Mouse (Mus musculus) C2C12 (cell line): ENCODE results near the gene Higd2a. TPM values are rescaled to one million over a fixed set of nuclear protein-coding genes. Genes with fewer than 3 reads are reported as not detected.

ENCODE experiments used
- H3K27me3 ChIP-seq: one replicate; pipeline ENCODE4 v1.6.1; 2011; ENCODE audit not compliant: control insufficient read depth, insufficient read depth, insufficient read length
- H3K36me3 ChIP-seq: one replicate; pipeline ENCODE4 v1.6.1; 2011; ENCODE audit not compliant: control insufficient read depth, insufficient read depth
- H3K4me3 ChIP-seq: one replicate; pipeline ENCODE4 v1.5.1; 2011; ENCODE audit warnings: mild to moderate bottlenecking, control low read depth; ENCODE audit not compliant: poor library complexity, insufficient read depth, severe bottlenecking
- H3K79me2 ChIP-seq: one replicate; pipeline ENCODE4 v1.6.1; 2011; ENCODE audit not compliant: control insufficient read depth, insufficient read depth
- H3K79me3 ChIP-seq: one replicate; pipeline ENCODE4 v1.6.1; 2011; ENCODE audit warnings: low read depth, control low read depth
- H3ac ChIP-seq: one replicate; pipeline ENCODE3; 2011; ENCODE audit warnings: low read depth; ENCODE audit not compliant: control insufficient read depth, insufficient read length
- CEBPB ChIP-seq: IDR thresholded peaks from one replicate; pipeline ENCODE4 v1.6.1; 2011; ENCODE audit warnings: low read depth, mild to moderate bottlenecking, control low read depth, moderate library complexity
- CTCF ChIP-seq: IDR thresholded peaks from one replicate; pipeline ENCODE4 v1.5.1; 2011; ENCODE audit not compliant: control insufficient read depth, insufficient read depth, insufficient read length
- FOSL1 ChIP-seq: IDR thresholded peaks from one replicate; pipeline ENCODE4 v1.8.0; 2011; ENCODE audit warnings: mild to moderate bottlenecking, low read length; ENCODE audit not compliant: poor library complexity, insufficient read depth, severe bottlenecking
- MAX ChIP-seq: IDR thresholded peaks from one replicate; pipeline ENCODE4 v1.6.1; 2011; ENCODE audit warnings: mild to moderate bottlenecking, control low read depth
- MYOD1 ChIP-seq: IDR thresholded peaks from one replicate; pipeline ENCODE4 v1.6.1; 2011; ENCODE audit warnings: low read depth; ENCODE audit not compliant: control insufficient read depth, insufficient read length
- MYOG ChIP-seq: IDR thresholded peaks from one replicate; pipeline ENCODE4 v1.6.1; 2011; ENCODE audit not compliant: control insufficient read depth, insufficient read length; ENCODE audit errors: extremely low read depth
- USF1 ChIP-seq: IDR thresholded peaks from one replicate; pipeline ENCODE4 v1.6.1; 2011; ENCODE audit warnings: low read depth, mild to moderate bottlenecking, control low read depth, moderate library complexity
- polyA plus RNA-seq: library from polyadenylated mRNA; unstranded; fragments of >200 nt; fragmentation: generic; extraction: Trizol; gene quantifications from one replicate; pipeline ENCODE4 v1.2.1, GENCODE M21; 2012; ENCODE audit warnings: missing spikeins

Higd2a gene
- polyA plus RNA-seq, 1 experiment = 144 TPM

DNA sequence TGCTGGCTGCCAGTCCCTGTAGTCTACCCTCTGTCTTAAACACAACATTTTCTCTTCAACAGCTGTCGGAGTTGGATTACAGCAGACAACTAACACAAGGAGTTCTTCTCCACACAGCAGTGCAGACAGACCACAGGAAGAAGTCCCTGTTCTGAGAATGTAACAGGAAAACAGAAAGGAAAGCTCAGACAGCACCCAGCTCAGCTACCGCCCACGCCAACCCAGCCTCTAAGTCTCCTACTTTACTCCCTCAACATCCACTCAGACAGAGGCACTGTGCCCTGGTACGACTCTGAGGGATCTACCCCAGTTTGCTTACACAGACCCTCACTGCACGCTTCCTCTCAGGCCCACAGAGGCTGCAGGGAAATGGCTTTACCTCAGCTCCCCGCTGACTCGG, 29.4 kb upstream of the Higd2a start:
- TF ChIP-seq CTCF = no peak
- TF ChIP-seq FOSL1 = no peak
- no peak for TF ChIP-seq CEBPB
- no peak for TF ChIP-seq MYOD1
- TF ChIP-seq MYOG = no peak
- TF ChIP-seq MAX = no peak
- no peak for TF ChIP-seq USF1

DNA sequence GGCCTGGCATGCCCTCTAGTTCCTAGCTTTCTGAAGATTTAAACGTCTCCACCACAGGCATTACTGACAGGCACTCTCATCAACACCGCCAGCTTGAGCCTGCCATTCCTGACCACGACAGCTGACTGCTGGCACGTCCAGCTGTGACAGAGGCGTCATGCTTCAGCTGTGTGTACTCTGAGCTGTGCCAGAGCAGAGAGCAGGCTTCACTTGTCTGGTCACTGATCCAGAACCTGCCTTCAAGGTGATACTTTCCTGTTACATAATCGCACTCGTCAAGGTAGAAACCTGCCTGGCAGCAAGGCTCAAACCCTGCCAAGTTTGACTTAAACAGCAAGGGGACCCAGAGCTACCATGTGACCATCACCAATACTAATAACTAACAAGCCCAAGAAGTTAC, 27.4 kb upstream of the Higd2a start:
- no peaks in the 10 kb centered on the region for H3K27me3 ChIP-seq
- H3ac ChIP-seq = no peak overlapping the region
- H3K79me2 ChIP-seq = peaks cover 38% of the 10 kb centered on the region
- peaks cover 29% of the 10 kb centered on the region for H3K36me3 ChIP-seq
- no peak overlapping the region for H3K4me3 ChIP-seq
- TF ChIP-seq CTCF (no peak), MYOD1 (peak; percentile 33)
- H3K79me3 ChIP-seq = peaks cover 26% of the 10 kb centered on the region

More for the DNA sequence above, 29.4 kb upstream of the Higd2a start:
- peaks cover 38% of the 10 kb centered on the region for H3K79me2 ChIP-seq
- H3K4me3 ChIP-seq = no peak overlapping the region
- H3ac ChIP-seq = no peak overlapping the region
- H3K27me3 ChIP-seq = no peaks in the 10 kb centered on the region
- peaks cover 47% of the 10 kb centered on the region for H3K36me3 ChIP-seq
- peaks cover 26% of the 10 kb centered on the region for H3K79me3 ChIP-seq

DNA sequence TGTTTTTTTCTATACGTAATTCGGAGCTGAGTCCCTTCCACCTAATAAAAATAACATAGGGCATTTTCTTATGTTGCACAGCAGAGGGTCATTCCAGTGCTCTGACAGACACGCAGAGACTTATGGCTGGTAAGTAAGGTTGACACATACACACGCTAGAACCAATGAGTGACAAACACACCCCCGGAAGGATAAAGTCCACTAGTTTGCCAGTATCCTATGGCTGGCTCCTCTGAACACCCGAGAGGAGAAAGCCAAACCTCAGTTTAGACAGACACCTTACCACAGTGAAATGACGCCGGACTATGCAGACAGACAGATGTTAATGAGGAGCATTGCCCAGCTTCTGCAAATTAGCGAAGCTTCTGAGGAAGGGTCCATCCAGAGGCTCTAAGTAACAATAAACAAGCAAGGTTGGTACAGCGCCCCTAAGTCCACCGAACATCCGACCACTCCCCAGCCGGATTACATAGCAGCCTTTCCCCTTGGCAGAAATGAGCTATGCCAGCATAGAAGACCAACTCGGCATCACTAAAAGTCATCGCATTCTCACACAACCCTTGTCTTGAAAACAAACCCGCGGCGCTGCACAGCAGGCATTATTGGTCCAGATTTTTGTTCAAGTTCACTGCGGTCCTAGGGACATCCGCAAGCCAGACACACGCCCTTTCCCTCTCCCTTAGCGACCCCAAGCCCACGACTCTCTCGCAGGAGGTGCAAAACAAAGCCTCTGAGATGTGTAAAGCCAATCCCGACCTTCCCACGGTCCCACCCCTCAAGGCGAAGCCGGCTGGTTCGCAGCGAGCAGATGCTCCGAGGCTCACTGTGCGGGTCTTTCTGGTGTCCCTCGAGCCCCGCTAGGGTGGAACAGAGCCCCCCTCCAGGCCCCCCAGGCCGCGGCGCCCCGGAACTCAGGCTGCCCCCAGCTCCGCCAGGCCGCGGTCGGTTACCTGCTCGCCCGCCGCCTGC, 25.5 kb upstream of the Higd2a start:
- peak overlapping the region; percentile 96 for H3K4me3 ChIP-seq
- peaks cover 26% of the 10 kb centered on the region for H3K79me3 ChIP-seq
- peaks cover 38% of the 10 kb centered on the region for H3K79me2 ChIP-seq
- no peaks in the 10 kb centered on the region for H3K27me3 ChIP-seq
- H3ac ChIP-seq = peak overlapping the region; percentile 92
- peaks cover 9% of the 10 kb centered on the region for H3K36me3 ChIP-seq
- TF ChIP-seq MAX (no peak), USF1 (no peak), CTCF (no peak), MYOD1 (no peak), CEBPB (no peak), FOSL1 (no peak), MYOG (no peak)

DNA sequence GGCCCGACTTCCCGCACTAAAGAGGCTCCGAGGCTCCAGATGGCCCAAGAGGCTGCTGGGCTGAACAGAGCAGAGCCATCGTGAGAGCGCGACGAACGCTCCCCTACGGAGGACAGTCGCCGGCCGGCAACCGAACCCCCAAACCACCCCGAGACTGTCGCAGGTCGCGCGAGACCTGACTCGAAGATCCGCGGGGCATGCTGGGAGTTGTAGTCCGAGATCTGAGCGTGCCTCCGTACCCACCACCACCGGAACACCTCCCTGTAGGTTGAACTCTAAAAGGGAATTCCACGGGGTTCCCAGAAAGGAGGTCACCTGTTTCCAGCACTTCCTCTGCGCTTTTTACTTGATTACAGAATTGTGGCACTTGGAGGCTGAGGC, 24.8 kb upstream of the Higd2a start, which contains the start of gene 4833439L19Rik:
4833439L19Rik (minus strand) TSS at position 235 of the 381 bp plus-strand sequence.
- Histone ChIP-seq H3K79me3 (peaks cover 26% of the 10 kb centered on the region), H3K4me3 (peak within 1 kb of the TSS; percentile 96), H3K27me3 (no peaks in the 10 kb centered on the region), H3K36me3 (peaks cover 2% of the 10 kb centered on the region), H3K79me2 (peaks cover 38% of the 10 kb centered on the region), H3ac (peak within 1 kb of the TSS; percentile 92)
- no peak for TF ChIP-seq MYOG
- no peak for TF ChIP-seq MYOD1
- no peak for TF ChIP-seq CEBPB
- TF ChIP-seq MAX = no peak
- TF ChIP-seq CTCF = no peak
- TF ChIP-seq FOSL1 = no peak
- no peak for TF ChIP-seq USF1

DNA sequence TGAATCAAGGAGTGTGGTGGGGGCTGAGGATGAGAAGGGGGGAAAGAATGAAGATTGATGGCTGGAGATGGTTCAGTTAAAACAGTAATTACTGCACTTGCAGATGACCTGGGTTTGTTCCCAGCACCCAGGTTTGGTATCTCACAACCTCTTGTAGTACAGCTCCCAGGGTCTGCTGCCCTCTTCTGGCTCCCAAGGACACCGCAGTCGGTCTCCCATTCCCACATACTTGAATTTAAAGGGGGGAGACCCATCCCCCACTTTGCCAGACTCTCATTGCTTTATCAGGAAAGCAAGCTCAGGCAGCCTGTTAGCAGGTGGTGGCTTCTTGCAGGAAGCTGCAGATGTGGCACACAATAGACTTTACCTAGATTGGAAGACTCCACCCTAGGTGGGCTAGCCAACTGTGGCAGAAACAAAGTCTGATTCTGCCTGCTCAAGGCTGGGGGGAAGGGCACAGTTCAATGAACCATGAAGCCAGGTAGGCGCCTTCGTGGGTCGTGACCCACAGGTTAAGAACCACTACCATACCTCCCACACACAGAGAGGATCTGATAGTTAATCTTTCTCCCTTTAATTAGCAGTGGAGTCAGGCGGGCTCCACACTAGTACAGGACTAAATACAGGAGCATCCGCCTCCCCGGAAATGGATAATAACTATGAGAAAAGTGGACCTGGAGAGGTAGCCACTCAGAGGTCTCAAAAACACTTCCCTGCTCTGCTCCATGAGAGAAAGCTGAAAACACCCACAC, 24.2 kb upstream of the Higd2a start:
- H3ac ChIP-seq = no peak overlapping the region
- peak overlapping the region; percentile 96 for H3K4me3 ChIP-seq
- no peaks in the 10 kb centered on the region for H3K36me3 ChIP-seq
- peaks cover 26% of the 10 kb centered on the region for H3K79me3 ChIP-seq
- TF ChIP-seq CEBPB (no peak), CTCF (peak; percentile 29), MYOD1 (no peak), USF1 (no peak), MAX (no peak), MYOG (no peak), FOSL1 (no peak)
- H3K27me3 ChIP-seq = no peaks in the 10 kb centered on the region
- H3K79me2 ChIP-seq = peaks cover 38% of the 10 kb centered on the region
